Mouse (Mus musculus) MEL (cell line): Measurements from ENCODE around the gene Cfap46.

Source experiments
- ELF1 ChIP-seq: IDR thresholded peaks from 2 replicates; pipeline ENCODE4 v1.6.1; 2014; ENCODE audit warnings: low read depth, mild to moderate bottlenecking, inconsistent platforms, low read length, improper control_type of control experiment, moderate library complexity
- ETS1 ChIP-seq: IDR thresholded peaks from 2 replicates; pipeline ENCODE4 v1.6.1; 2012; ENCODE audit warnings: low read depth, mild to moderate bottlenecking, inconsistent platforms, low read length, improper control_type of control experiment, moderate library complexity
- GATA1 ChIP-seq: IDR thresholded peaks from 2 replicates; pipeline ENCODE4 v1.6.1; 2011; ENCODE audit warnings: low read depth, low read length, improper control_type of control experiment
- RCOR1 ChIP-seq: IDR thresholded peaks from 2 replicates; pipeline ENCODE4 v1.6.1; 2012; ENCODE audit warnings: low read depth, mild to moderate bottlenecking, inconsistent platforms, low read length, improper control_type of control experiment
- USF2 ChIP-seq, 2 experiments: IDR thresholded peaks; 2 replicates each; pipeline ENCODE4 v1.6.1; 2011 to 2012; ENCODE audit warnings: improper control_type of control experiment in 2 of 2, low read length in 2 of 2, borderline replicate concordance in 1 of 2, inconsistent platforms in 1 of 2, low read depth in 1 of 2, mild to moderate bottlenecking in 1 of 2; ENCODE audit not compliant: insufficient read depth in 1 of 2

DNA sequence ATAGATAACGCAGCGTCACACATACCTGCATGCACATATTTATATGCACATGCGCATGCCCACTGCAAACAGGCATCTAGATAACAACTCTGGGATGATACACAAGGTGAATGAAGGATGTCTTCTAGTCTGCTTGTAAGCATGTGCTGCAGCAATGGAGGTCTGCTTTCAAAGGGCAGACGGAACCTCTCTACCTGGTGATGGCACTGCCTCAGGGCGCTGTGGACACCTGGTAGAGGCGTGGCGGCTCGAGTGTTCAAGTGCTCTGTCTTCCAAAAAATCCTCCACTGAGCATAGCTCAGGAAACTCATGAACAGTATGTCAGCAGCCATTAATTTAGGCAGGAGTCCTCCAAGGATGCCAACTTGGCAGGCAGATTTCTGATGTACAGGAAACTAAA lies 22.2 kb upstream of the Cfap46 start:
- TF ChIP-seq GATA1 (no peak), ETS1 (no peak), RCOR1 (no peak), USF2 (IDR thresholded peaks at IDR 0.05; ENCODE audit: borderline replicate concordance in 1 of 2, insufficient read depth in 1 of 2, low read depth in 1 of 2, low read length in 2 of 2) (no peak), ELF1 (no peak)
